Mouse (Mus musculus) hematopoietic stem cell, adult 5-6 weeks (primary cell): Measurements from ENCODE around the gene Crkl. TPM values are rescaled to one million over a fixed set of nuclear protein-coding genes. Genes with fewer than 3 reads are reported as not detected.
"Not testable (repeated sequence)": the region's sequence is repeated elsewhere in the genome, so short reads cannot be mapped to it uniquely, and the experiment has no call there.

Experiments used
- ATAC-seq, 2 experiments: fragments of 125-278 bp in 1 of 2; replicated peaks in 1 of 2; 2 replicates each; pipeline ENCODE4 v1.8.0; 2016 to 2017; ENCODE audit warnings: inconsistent platforms in 2 of 2, mild to moderate bottlenecking in 2 of 2, moderate number of reproducible peaks in 2 of 2, low read depth in 1 of 2, moderate TSS enrichment in 1 of 2; ENCODE audit not compliant: low FRiP score in 2 of 2, poor library complexity in 2 of 2, severe bottlenecking in 2 of 2, insufficient read depth in 1 of 2, low TSS enrichment in 1 of 2
- total RNA-seq: library from RNA; stranded (forward); fragments of 172-1452, 232-1000 nt; gene quantifications from 2 replicates; pipeline ENCODE4 v1.2.3, GENCODE M21; 2017

Crkl gene
- total RNA-seq, 1 experiment from 2014 or later = 27.4 TPM

DNA sequence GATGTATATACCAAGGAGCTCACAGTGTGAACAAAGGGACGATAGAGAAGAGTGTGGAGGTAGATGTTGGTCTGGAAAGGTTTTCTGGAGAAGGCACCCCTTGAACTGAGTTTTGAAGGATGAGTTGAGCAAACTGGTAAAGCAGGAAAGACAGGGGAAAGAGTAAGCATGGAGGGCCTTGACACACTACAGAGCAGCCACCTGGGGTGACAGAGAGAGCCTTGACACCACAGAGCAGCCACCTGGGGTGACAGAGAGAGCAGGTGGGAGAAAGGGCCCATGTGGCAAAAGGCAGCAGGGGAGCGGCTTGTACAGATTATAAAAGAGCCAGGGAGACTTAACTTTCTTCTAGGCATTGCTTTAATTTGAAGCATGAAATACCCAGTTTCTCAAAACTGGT, 23.0 kb downstream of the Crkl start:
- ATAC-seq = no peak

DNA sequence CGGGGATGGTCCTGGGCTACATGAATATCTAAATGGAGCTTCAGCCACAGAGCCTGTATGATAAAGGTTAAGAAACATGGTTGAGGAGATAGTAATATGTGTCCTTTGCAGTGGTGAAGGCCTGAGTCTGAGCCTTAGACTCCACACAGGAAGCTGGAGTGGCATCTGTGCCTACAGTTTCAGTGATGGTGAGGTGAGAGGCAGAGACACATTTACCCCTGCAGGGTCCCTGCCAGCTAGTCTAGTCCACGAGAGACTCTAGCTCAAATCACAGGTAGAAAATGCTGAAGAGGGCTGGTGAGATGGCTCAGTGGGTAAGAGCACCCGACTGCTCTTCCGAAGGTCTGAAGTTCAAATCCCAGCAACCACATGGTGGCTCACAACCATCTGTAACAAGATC, 23.5 kb downstream of the Crkl start:
- ATAC-seq = no peak

DNA sequence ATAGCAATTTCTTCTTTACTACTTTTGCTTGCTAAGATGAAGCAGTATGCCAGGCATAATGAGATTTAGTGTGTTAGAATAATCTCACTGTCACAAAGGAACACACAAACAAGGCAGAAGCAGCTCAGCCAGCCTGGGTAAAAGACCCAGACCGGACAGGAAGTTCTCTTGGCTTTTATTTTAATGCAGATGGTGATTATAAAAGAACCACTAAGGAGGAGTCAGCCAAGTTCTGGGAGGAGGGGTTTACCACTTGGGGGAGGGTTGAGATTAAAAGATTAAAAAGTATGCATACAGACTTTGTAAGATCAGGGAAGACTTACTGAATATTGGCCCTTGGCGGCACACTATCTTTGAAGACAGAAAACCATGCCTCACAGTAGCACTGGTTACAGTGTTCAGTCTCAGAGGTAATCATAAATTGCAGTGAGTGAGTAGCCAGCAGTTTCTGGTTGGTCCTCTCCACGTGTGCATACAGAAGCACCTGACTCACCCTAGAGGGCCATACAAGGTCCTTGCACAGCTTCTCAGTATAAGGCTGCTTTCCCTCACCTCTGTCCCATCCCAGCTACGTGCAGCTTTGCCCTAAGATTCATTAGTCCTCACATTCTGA, 26.6 kb downstream of the Crkl start:
- ATAC-seq = peak in 1 of 2 experiments; percentile 32; a peak in 1 of 4 replicates

DNA sequence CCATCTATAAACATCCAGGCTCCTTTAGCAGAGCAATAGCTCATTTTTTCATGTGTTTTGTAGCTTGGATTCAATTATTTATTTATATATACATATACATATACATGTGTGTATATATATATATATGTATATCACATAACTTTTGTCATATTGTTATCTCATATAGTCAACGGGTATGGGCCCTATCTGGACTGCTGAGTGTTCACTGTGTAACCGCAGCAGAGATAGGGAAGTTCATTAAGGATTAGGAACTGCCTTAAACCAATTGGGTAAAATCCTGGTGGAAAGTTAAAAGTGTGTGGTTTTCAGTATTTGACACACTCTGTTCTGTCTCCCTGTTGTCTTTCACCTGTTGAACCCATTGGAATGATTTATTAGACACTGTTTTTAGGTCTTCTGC, 29.7 kb downstream of the Crkl start:
- no peak for ATAC-seq

DNA sequence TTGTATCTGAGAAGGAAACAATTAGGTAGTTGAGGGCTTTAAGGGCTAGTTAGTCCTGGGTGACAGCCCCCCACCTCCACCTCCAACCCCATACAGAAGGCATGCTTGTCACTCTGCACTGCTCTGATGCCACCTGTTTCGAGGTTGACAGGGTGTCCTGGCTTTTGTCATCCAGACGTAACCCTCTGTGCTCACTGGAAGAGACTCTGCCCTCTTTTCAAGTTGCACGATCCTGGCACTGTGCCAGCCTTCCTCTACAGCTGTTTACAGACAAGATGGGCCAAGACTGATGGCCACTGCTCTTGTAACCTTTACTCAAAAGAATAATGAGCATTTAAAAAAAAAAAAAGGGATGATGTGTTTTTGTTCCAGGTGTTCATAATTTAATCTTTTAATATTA, 34.7 kb downstream of the Crkl start:
- ATAC-seq = no peak

DNA sequence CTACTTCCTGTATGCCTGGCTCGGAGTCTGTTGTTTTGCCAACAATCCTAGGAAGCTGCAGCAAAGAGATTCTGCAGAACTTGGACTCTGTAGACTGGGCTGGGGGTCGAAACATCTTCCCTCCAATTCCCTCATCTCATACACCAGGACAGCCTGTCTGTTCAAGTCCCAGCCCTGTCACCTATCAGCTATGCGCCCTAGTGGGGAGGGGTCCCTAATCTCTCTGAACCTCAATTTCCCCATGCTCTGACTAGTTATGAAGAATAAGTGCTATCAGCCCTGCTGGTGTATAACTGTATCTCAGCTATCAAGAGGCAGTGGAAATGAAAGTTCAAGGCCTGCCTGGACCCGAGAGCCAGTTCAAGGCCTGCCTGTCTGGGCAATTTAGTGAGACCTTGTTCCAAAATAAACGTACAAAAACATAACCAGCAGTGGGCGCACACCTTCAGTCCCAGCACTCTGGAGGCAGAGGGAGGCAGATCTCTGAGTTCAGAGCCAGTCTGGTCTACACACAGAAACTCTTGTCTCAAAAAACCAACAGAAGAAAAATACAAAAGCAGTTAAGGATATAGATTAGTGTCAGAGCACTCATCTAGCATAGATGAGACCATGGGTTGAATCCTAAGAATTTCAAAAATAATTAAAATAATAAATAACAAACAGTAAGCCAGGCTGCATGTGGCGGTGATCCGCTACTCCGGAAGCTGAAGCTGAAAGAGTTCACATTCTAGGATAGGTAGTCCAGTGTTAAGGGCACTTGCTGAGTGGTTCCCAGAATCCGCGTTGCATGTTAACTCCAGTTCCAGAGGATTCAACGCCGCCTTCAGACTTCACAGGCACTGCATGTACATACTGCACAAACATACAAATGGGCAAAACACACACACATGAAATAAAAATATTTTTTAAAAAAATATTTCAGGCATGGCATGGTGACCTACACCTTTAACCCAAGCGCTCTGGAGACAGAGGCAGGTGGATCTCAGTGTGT, 37.0 kb downstream of the Crkl start:
- ATAC-seq = no peak

DNA sequence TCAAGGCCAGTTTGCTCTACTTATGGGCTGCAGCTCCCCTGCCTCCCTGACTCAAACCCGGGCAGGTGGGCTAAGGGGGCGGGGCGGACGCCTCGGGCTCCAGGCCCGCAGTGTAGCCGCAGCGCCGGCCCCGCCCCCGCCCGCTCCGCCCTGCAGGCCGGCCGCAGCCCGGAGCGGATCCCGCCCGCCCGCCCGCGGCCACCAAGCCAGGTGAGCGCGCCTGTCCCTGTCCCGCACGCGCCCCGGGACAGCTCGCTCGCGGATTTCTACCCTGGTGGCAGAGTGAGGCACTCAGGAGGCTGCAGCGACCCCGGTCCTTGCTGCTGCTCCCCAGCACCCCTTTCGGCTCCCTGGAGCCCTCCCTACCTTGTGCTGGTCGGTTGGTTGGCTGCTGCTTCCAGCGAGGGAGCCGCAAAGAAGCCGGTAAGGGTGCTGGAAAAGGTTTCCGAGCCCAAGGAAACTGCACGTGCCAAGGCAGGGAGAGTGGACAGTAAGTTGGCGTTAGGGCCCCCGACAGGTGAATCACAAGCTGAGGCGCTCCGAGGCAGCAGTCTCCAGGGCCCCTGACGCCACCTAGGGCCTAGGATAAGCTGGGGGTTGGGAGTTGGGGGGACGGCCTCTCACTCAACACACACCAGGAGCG, 37.8 kb downstream of the Crkl start, which contains the start of gene Aifm3:
Gene Aifm3, plus strand, starts transcription at position 143 of the 643 bp plus-strand sequence.
- ATAC-seq = peak; percentile 26 to 35; a peak in 1 of 4 replicates

DNA sequence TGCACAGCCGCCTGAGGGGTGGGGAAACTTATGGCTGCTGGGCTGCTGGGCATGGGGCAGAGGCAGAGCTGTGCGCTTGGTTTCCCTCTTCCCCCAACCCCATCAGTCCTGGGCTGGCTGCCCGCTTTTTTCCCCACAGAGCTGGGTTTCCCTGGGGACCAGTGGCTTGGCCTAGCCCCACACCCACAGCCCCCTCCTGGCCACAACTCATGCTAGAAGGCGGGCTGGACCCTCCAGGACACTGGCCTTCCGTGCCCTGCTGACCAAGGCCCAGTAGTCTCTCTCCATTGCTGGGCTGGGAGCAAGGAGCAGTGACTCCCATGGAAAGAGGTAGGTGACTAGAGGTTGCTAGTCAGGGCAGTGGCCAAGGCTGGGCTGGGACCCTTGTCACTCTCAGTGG, 39.4 kb downstream of the Crkl start:
- no peak for ATAC-seq

DNA sequence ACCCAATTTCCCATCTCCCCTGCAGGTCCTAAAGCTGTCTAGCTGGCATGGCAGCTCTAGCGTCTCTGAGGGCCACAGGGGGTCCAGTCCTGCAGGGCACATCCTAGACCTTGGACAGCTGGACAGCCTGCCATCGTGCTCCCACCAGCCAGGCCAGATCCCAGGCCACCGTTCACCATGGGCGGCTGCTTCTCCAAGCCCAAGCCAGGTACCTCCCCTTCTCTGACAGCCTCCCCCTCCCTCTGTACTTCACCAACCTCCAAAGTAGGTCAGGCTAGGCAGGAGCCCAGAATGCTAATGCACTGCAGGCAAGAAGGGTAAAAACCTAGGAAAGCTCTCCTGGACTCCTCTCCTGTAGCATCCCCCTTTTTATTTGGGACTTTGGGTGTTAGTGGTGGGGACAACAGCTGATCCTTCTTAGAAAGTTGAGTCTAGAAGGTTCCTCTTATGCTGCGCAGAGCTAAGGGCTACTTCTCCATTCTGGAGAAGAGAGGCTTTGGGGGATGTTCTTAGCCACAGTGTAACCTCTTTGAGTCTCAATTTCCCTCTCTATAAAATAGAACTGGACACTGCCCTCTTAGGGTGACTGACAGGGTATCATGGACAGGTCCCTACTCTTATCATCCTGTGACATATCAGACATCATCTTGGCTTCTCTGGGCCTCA, 40.2 kb downstream of the Crkl start:
- ATAC-seq = peak; percentile 18 to 39; a peak in 2 of 4 replicates

DNA sequence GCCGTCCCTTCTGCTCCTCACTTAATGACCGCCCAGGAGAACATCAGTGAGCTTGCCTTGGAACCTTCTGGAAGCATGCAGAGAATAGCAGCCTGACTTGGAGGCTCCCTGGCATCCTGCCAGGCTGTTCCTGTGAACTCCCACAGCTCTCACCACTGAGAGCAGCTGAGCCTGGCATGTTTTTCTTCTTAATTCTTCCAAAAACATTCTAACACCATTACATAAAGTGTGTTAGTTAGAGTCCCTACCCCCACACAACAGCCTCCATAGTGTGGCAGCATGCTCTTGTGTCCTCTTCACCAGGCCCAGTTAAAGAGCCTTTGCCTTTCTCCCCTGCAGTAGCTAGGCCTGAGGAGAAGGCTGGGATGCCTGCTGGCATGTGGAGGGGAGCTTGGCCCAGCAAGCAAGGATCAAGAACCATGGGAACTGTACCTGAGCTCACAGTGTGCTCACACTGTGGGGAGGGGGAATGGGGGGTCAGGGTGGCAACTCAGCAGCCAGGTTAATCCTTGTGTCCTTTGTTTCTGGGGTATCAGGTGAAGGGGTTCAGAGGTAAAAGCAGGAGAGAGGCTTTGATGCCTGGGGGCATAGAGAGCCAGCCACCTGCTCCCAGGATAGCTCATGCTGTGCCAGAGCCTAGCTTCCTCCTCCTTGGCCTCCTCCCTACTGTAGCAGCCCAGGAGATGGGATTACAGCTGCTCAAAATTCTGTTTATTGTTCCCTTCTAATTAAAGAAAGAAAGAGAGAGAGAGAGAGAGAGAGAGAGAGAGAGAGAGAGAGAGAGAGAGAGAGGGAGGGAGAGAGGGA, 44.9 kb downstream of the Crkl start:
- ATAC-seq = no peak

DNA sequence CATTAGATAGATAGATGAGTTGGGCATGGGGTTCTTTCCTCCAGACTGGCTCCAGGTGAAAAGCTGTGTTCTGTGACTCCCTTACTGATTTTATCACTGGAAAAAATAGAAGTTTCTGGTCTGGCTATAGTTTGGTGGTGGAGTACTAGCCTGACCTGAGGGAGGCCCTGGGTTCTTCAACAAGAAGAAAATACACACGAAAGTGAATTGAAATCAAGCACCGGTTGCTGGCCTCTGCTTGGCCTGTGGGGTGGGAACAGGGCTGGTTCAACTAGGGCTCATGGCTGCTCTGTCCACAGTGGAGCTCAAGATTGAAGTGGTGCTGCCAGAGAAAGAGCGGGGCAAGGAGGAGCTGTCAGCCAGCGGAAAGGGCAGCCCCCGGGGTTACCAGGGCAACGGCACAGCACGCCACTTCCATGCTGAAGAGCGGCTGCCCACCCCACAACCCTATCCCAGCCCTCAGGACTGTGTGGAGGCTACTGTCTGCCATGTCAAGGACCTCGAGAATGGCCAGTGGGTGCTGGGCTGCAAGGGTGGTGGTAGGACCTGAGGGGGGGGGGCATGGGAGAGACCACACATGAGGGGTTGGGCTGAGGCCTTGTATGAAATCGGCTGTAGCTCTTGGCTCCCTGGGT, 47.6 kb downstream of the Crkl start:
- ATAC-seq = no peak

DNA sequence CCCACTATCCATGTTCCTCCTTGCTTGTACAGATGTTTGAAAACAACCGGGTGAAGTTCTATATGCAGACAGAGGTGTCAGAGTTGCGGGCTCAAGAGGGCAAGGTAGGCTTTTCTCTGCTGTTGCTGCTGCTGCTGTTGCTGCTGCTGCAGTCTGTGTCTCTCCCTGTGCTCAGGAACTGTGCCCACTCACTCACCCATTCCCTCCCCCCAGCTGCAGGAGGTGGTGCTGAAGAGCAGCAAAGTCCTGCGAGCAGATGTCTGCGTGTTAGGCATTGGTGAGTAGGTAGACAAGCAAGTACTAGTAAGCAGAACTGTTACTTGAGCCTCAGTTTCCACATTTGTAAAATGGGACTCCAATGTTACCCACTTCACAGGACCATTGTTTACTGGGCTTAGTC, 50.9 kb downstream of the Crkl start:
- no peak for ATAC-seq

DNA sequence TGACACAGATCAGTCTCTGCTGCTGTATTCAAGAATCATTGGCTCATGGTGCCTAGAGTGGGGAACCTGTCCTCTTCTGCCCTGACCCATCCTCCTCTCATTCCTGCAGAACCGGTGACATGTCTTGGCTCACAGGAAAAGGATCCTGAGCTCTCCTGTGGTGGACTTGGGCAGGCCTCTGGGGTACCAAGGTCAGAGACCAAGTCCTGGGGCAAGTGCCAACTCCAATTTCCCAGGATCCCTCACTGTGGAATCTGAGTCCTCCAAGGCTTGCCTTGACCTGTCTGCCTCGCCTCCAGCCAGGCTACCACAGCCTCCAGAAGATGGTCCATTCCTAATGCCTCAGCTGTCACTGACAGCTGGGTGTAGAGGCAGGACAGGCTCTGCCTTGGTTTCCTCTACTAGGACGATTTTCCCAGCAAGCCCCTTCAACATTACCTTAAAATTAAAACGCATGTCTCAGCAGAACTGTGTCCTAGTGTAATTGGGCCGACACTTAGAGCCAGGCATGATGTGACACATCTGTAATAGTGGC, 55.3 kb downstream of the Crkl start:
- ATAC-seq = no peak

DNA sequence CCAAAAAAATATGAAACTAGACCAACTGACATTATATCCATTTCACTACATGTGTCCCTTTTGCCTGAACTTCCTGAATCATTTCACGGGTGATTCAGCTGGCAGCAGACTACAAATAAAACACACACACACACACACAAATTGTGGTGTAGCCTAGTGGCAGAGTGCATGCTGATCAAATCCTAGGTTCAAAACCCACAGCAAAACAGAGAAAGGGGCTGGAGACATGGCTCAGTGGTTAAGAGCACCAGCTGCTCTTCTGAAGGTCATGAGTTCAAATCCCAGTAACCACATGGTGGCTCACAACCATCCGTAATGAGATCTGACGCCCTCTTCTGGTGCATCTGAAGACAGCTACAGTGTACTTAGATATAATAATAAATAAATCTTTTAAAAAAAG, 56.2 kb downstream of the Crkl start:
- ATAC-seq = not testable (repeated sequence)

DNA sequence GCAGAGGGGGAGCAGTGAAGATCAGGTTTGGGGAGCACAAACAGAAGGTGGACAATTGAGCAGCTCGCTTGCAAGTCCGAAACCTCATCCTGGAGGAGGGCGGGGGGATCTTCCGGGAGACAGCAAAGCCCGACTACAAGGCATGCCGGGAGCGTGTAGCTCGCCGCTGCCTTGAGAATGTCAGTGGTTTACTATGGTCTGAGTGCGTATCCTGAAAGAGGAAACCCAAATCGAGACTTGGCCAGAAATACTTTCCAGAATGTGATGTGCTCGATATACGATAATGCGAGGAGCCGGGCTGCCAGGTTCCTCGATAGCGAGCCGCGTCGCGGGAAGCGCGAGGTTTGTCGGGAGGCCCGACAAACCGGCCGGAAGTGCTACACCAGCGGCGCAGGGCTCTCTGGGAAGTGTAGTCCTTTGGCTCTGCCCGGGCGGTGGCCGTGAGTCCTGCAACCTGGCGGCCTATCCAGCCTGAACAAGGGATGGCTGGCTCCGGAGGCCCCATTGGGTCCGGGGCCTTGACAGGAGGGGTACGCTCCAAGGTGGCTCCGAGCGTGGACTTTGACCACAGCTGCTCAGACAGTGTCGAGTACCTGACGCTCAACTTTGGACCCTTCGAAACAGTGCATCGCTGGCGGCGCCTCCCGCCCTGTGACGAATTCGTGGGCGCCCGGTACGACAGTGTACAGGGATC, 56.9 kb downstream of the Crkl start, which contains the start of gene Lztr1:
Gene Lztr1, plus strand, starts transcription at position 143 of the 694 bp plus-strand sequence.
- ATAC-seq = peak; percentile 96 to 98

DNA sequence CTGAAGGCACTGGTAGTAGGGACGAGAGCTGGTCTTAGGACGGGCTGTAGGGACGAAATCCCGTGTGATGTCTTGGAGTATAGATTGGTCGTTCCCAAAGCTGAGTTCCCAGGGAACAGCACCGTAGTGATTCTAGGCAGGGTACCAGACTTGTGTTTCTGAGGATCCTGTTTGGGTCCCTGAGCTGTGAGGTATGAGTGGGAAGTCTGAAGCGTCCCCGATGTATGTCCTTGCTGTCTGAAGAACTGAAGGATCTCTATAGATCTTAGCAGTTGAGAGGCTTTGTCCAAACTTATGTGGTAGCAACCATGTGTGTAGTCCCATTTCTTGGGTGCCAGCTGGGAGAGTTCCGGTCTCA, 57.4 kb downstream of the Crkl start:
- peak in 1 of 2 experiments; percentile 4; a peak in 1 of 4 replicates for ATAC-seq
